Mouse (Mus musculus): ENCODE data around the gene Myh1. TPM values are rescaled to one million over a fixed set of nuclear protein-coding genes. Genes with fewer than 3 reads are reported as not detected.

Myh1 gene
- total RNA-seq, 2 experiments from 2014 or later: 2,071 to 3,124 TPM

- intact Hi-C loops (cut with DNase I): no loop called here
- no peak for DNase-seq
Measured at GRCm38 (mm10) chr11:67229166-67229565, 29.3 kb downstream of the Myh1 start.

- DNase-seq: no peak
- intact Hi-C loops (cut with DNase I): loop anchor here (2.0 kb wide), 1 partner anchor 81 kb away; no protein-coding TSS in a partner anchor
Measured at GRCm38 (mm10) chr11:67229946-67230345, 30.1 kb downstream of the Myh1 start.

GRCm38 (mm10) chr11:67235639-67236358 lies 35.9 kb downstream of the Myh1 start:
- intact Hi-C loops (cut with DNase I): loop anchor here (2.0 kb wide), 2 partner anchors 115 to 123 kb away; no protein-coding TSS in a partner anchor
- peak in 1 of 2 experiments; percentile 58 for DNase-seq

GRCm38 (mm10) chr11:67236799-67237198 lies 36.9 kb downstream of the Myh1 start:
- intact Hi-C loops (cut with DNase I): loop anchor here (2.0 kb wide), 2 partner anchors 116 to 124 kb away; no protein-coding TSS in a partner anchor
- no peak for DNase-seq

GRCm38 (mm10) chr11:67237481-67238079 lies 37.7 kb downstream of the Myh1 start, which contains the start of gene Myh4:
Myh4 (plus strand) TSS chr11:67238029.
- intact Hi-C loops (cut with DNase I): loop anchor here (2.0 kb wide), 2 partner anchors 117 to 125 kb away; no protein-coding TSS in a partner anchor
- DNase-seq: no peak

GRCm38 (mm10) chr11:67241051-67241450 lies 41.2 kb downstream of the Myh1 start:
- no peak for DNase-seq
- intact Hi-C loops (cut with DNase I): no loop called here

GRCm38 (mm10) chr11:67253691-67254090 lies 53.8 kb downstream of the Myh1 start:
- no peak for DNase-seq
- intact Hi-C loops (cut with DNase I): no loop called here

- DNase-seq: no peak
- intact Hi-C loops (cut with DNase I): no loop called here
Measured at GRCm38 (mm10) chr11:67257048-67257447, 57.2 kb downstream of the Myh1 start.

- no peak for DNase-seq
- intact Hi-C loops (cut with DNase I): no loop called here
Measured at GRCm38 (mm10) chr11:67260956-67261355, 61.1 kb downstream of the Myh1 start.

Other genes starting within 250 kb of the Myh1 start
- not detected for gene Tmem238l, start 243.4 kb upstream of the Myh1 start, total RNA-seq (2021)
- gene Tmem220, start 174.9 kb upstream of the Myh1 start, total RNA-seq (2021): under 1 TPM; 0.49 to 0.64 TPM
- 1 to 10 TPM; 6.5 to 8.2 TPM for gene Adprm, start 147.5 kb upstream of the Myh1 start, total RNA-seq (2021)
- gene Sco1, start 147.4 kb upstream of the Myh1 start, total RNA-seq (2021): 1 to 10 TPM; 6.6 to 6.7 TPM
- gene Myh3, start 121.8 kb upstream of the Myh1 start, total RNA-seq (2021): 10 to 100 TPM in 1 of 2 experiments, 1 to 10 TPM in 1; 7.7 to 11.8 TPM
- gene Myh2, start 29.0 kb upstream of the Myh1 start, total RNA-seq (2021): 1,000 to 10,000 TPM; 1,281 to 1,857 TPM
- gene Myh4, start 38.0 kb downstream of the Myh1 start, total RNA-seq (2021): over 10,000 TPM; 26,473 to 29,006 TPM
- 100 to 1,000 TPM; 268 to 306 TPM for gene Myh8, start 77.1 kb downstream of the Myh1 start, total RNA-seq (2021)
- gene Myh13, start 121.6 kb downstream of the Myh1 start, total RNA-seq (2021): 1 to 10 TPM; 3.5 to 4.1 TPM